ENCODE assay signal across 8 mouse cellular contexts in the genomic region with DNA sequence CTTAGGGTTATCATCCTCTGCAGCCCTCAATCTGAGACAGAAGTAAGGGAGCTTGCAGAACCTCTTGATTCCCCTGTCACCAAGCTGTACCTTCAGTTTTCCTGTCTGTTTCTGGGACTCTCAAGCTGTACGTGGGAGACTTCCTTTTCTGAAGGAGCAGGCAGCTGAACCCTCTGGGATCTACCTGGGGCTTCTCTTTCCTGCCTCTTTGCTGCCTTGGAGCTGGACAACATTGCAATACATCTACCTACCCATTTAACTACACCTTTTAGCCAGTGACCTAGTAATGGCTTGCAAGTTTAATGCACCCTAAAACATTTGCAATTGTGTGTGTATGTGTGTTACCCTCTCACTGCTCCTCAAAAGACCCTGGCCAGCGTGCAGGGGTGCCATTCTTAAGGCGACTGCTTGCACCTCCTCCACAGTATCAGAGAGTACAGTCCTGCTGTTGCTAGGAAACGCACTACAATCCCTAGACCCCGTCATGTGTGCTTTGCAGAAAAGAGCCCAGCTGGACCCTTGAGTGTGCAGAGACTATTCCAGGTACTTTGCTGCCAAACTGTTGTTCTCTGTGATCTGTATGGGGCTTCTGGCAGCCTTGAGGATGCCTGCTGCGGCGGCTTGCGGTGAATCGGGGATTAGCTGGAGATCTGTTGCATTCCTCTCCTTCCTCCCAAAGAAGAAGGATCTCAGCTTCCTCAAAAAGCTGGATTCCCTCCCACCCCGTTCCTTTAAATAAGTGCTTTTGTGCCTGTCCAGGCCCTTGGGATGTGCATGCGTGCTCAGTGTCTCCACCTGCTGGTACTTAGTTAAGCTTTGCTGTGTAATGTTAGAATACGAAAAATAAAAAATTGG. TPM values are rescaled to one million over a fixed set of nuclear protein-coding genes. Genes with fewer than 3 reads are reported as not detected.
DNase-seq lines count a peak whose midpoint lies in the region; ATAC-seq and TF ChIP-seq lines count a peak whose summit lies in the region.

No protein-coding gene starts in this region.

- H3K9ac ChIP-seq in hindbrain, postnatal 0 days (replicated peaks; ENCODE audit: low read length), result 0 out of 2 replicates have a peak overlapping the region, but pooled peaks have one; percentile 2

- H3K4me1 ChIP-seq in hindbrain, postnatal 0 days (ENCODE audit: insufficient read depth, low read length), result peaks cover 6% of the 10 kb centered on the region; the same call in 1 of the 2 replicates

- H3K4me3 ChIP-seq in hindbrain, postnatal 0 days (ENCODE audit: low read length), result peak overlapping the region; percentile 25

- WGBS in hindbrain, postnatal 0 days, result 5% methylated on average over 12 of the region's 12 CpGs

- DNase-seq in adrenal gland, adult (ENCODE audit: inconsistent age in 2 of 2, low spot score in 1 of 2), result peak; percentile 30 to 78
- DNase-seq in adrenal gland, adult 8-10 months, result no peak
- peak; percentile 78 to 83 for DNase-seq in cerebellum, postnatal 14 days
- peak; percentile 17 to 40 for DNase-seq in frontal cortex, postnatal 25 days (ENCODE audit: low spot score in 2 of 2)
- peak; percentile 91 for DNase-seq in hindbrain, postnatal 0 days (ENCODE audit: low spot score)
- DNase-seq in layer of hippocampus, postnatal 36 days, result peak; percentile 20 to 24
- DNase-seq in lung, postnatal 4 days, result peak; percentile 49 to 59
- DNase-seq in right cerebral cortex, postnatal 36 days (ENCODE audit: low spot score in 2 of 2), result peak; percentile 24 to 50

- H3K9me3 ChIP-seq in hindbrain, postnatal 0 days (ENCODE audit: low read length), result no peaks in the 10 kb centered on the region

- H3K36me3 ChIP-seq in hindbrain, postnatal 0 days (ENCODE audit: insufficient read depth, low read length), result no peaks in the 10 kb centered on the region

- TF ChIP-seq CTCF in hindbrain, postnatal 0 days (IDR thresholded peaks at IDR 0.05; ENCODE audit: low read depth), result peak; percentile 92

- H3K4me2 ChIP-seq in hindbrain, postnatal 0 days (ENCODE audit: low read depth, low read length), result peak overlapping the region; percentile 53

- peak; percentile 95 for ATAC-seq in hindbrain, postnatal 0 days

- no peaks in the 10 kb centered on the region for H3K27me3 ChIP-seq in hindbrain, postnatal 0 days (ENCODE audit: insufficient read depth, low read length)

- H3K27ac ChIP-seq in hindbrain, postnatal 0 days, result no peak overlapping the region

RNA-seq across cellular contexts. Expression of a gene that starts 35.9 kb away (rescaled TPM):
- total RNA-seq in adrenal gland, adult 8-10 months (2022), result 10 to 100 TPM; 11.0 to 18.0 (median 14.9) TPM
- total RNA-seq in hindbrain, postnatal 0 days (2014; rRNA removed), result 2.8 and 4.1 TPM in 2 replicates
- 9.4 and 10.2 TPM in 2 replicates for polyA plus RNA-seq in hindbrain, postnatal 0 days (2015; fragmentation: Nextera tagmentation; extraction: Ambion mirVana)
- 10 to 100 TPM; 21.3 to 21.6 TPM for total RNA-seq in layer of hippocampus, postnatal 36 days (2021)
